Mouse (Mus musculus): Measurements from ENCODE around the gene Ddx39b.

DNA sequence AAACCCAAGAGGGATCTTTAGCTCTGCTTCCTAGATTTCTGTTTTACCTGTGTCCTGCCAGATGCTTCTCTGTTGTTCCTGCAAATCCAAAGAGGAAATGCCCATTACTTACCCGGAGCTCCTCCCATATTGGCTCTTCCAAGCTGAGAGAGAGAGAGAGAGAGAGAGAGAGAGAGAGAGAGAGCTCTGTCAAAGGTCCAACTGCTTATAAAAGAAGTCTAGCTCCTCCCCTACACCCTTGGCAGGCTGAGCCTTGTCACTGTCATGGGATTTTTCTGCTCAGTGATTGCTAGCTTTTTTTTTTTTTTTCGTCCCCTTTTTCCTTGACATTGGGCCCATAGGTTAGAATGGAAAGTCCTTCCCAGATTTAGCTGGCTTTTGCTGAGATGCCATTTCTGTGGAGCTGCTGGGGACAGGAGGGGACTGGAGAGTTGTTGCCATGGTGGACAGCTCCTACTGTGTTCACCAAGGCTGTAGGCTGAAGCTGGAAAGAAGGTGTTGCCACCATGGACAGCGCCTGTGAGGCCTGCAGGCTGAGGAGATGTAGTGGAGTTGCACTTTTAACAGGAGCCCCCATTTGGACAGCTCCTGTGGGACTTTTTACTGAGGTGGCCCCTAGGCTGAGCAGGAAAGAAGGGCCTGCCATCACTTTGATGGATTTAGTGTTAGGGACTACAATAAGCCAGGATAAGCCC, 28.3 kb downstream of the Ddx39b start:
- TF ChIP-seq CTCF (IDR thresholded peaks at IDR 0.05; ENCODE audit: extremely low read depth, insufficient read depth, insufficient read length, insufficient replicate concordance) (no peak), POLR2A (IDR thresholded peaks at IDR 0.05; ENCODE audit: low read depth, low read length) (no peak)

All from spleen, adult 2 months (tissue).